Mouse (Mus musculus) liver, embryonic 13.5 days (tissue): Measurements from ENCODE around the gene Qsox2. TPM values are rescaled to one million over a fixed set of nuclear protein-coding genes. Genes with fewer than 3 reads are reported as not detected.

Experiments used
- ATAC-seq: fragments of 200-750 bp; cut with Nextera tagmentation; 2 replicates; pipeline ENCODE4 v1.8.0; 2017; ENCODE audit warnings: low read depth, mild to moderate bottlenecking, moderate number of reproducible peaks, moderate library complexity
- DNase-seq: peaks from one replicate; pipeline ENCODE4 v3.0.0; 2022
- H3K27ac ChIP-seq: fragments of 300-500 bp; sonication (generic); 2 replicates; pipeline ENCODE4 v1.5.1; 2015; ENCODE audit warnings: moderate library complexity, mild to moderate bottlenecking, inconsistent platforms
- H3K27me3 ChIP-seq: fragments of 300-500 bp; sonication (generic); 2 replicates; pipeline ENCODE4 v1.6.1; 2015; ENCODE audit warnings: mild to moderate bottlenecking, inconsistent platforms
- H3K36me3 ChIP-seq: fragments of 300-500 bp; sonication (generic); 2 replicates; pipeline ENCODE4 v1.6.1; 2015; ENCODE audit warnings: mild to moderate bottlenecking, inconsistent platforms
- H3K4me1 ChIP-seq: fragments of 300-500 bp; sonication (generic); replicated peaks from 2 replicates; pipeline ENCODE4 v1.6.1; 2015; ENCODE audit warnings: inconsistent platforms
- H3K4me2 ChIP-seq: fragments of 300-500 bp; sonication (generic); 2 replicates; pipeline ENCODE4 v1.6.1; 2015; ENCODE audit warnings: inconsistent platforms, mild to moderate bottlenecking, moderate library complexity
- H3K4me3 ChIP-seq: fragments of 300-500 bp; sonication (generic); replicated peaks from 2 replicates; pipeline ENCODE4 v1.5.1; 2015; ENCODE audit warnings: mild to moderate bottlenecking, inconsistent platforms
- H3K9ac ChIP-seq: fragments of 300-500 bp; sonication (generic); 2 replicates; pipeline ENCODE4 v1.6.1; 2015; ENCODE audit warnings: mild to moderate bottlenecking, inconsistent platforms
- H3K9me3 ChIP-seq: fragments of 300-500 bp; sonication (generic); replicated peaks from 2 replicates; pipeline ENCODE4 v1.6.1; 2016; ENCODE audit warnings: inconsistent platforms
- WGBS: fragments of 180-500 bp; shearing (Covaris S2); methylation state at CpG from one replicate; pipeline ENCODE4 v1.1.7; 2015; ENCODE audit not compliant: insufficient replicate concordance; 5-methylcytosine and 5-hydroxymethylcytosine counted together
- polyA plus RNA-seq: library from polyadenylated mRNA; unstranded; fragments of >200 nt; fragmentation: Nextera tagmentation; extraction: Ambion mirVana; gene quantifications from 2 replicates; pipeline ENCODE4 v1.2.1, GENCODE M21; 2015

Gene Qsox2
- 5.7 and 7.7 TPM in 2 replicates for polyA plus RNA-seq

- WGBS, result 1% methylated on average over 36 of the region's 36 CpGs
- Histone ChIP-seq H3K27me3 (0 out of 2 replicates have a peak, but pooled peaks cover 9% of the 10 kb centered on the region), H3K36me3 (no peaks in the 10 kb centered on the region), H3K4me2 (peak within 1 kb of the TSS; percentile 94), H3K4me3 (peak within 1 kb of the TSS; percentile 95), H3K9me3 (no peaks in the 10 kb centered on the region), H3K4me1 (peaks cover 38% of the 10 kb centered on the region), H3K27ac (peak within 1 kb of the TSS; percentile 87), H3K9ac (peak within 1 kb of the TSS; percentile 93)
- DNase-seq, result peak; percentile 88
- ATAC-seq, result peak; percentile 79
Measured at GRCm38 (mm10) chr2:26237290-26237782, at the start of gene Qsox2. Gene Qsox2 (minus strand): TSS chr2:26237525.

- no peak overlapping the region for H3K4me3 ChIP-seq
- no peaks in the 10 kb centered on the region for H3K9me3 ChIP-seq
- no peaks in the 10 kb centered on the region for H3K4me1 ChIP-seq
- no peak overlapping the region for H3K4me2 ChIP-seq
- no peaks in the 10 kb centered on the region for H3K36me3 ChIP-seq
- H3K27me3 ChIP-seq, result 0 out of 2 replicates have a peak, but pooled peaks cover 3% of the 10 kb centered on the region
- H3K27ac ChIP-seq, result no peak overlapping the region
- ATAC-seq, result no peak
- DNase-seq, result no peak
- WGBS, result 63% methylated on average over 7 of the region's 7 CpGs
- no peak overlapping the region for H3K9ac ChIP-seq
Measured at GRCm38 (mm10) chr2:26286391-26286790, 49.1 kb upstream of the Qsox2 start.

GRCm38 (mm10) chr2:26285804-26286203 is 48.5 kb upstream of the Qsox2 start:
- Histone ChIP-seq H3K4me3 (no peak overlapping the region), H3K36me3 (no peaks in the 10 kb centered on the region), H3K4me1 (no peaks in the 10 kb centered on the region), H3K27ac (no peak overlapping the region), H3K9me3 (no peaks in the 10 kb centered on the region), H3K9ac (no peak overlapping the region), H3K4me2 (no peak overlapping the region), H3K27me3 (0 out of 2 replicates have a peak, but pooled peaks cover 3% of the 10 kb centered on the region)
- 59% methylated on average over 7 of the region's 7 CpGs for WGBS
- DNase-seq (no peak), ATAC-seq (no peak)

- Histone ChIP-seq H3K27me3 (no peaks in the 10 kb centered on the region), H3K9me3 (no peaks in the 10 kb centered on the region), H3K9ac (no peak overlapping the region), H3K4me1 (no peaks in the 10 kb centered on the region), H3K4me2 (no peak overlapping the region), H3K4me3 (no peak overlapping the region), H3K36me3 (no peaks in the 10 kb centered on the region), H3K27ac (no peak overlapping the region)
- no peak for ATAC-seq
- DNase-seq, result no peak
- 61% methylated on average over 11 of the region's 11 CpGs for WGBS
Measured at GRCm38 (mm10) chr2:26280594-26280993, 43.3 kb upstream of the Qsox2 start.

- DNase-seq, result no peak
- no peak overlapping the region for H3K4me2 ChIP-seq
- no peak overlapping the region for H3K4me3 ChIP-seq
- ATAC-seq, result no peak
- no peaks in the 10 kb centered on the region for H3K27me3 ChIP-seq
- 65% methylated on average over 3 of the region's 3 CpGs for WGBS
- no peak overlapping the region for H3K27ac ChIP-seq
- no peaks in the 10 kb centered on the region for H3K9me3 ChIP-seq
- no peaks in the 10 kb centered on the region for H3K4me1 ChIP-seq
- no peak overlapping the region for H3K9ac ChIP-seq
- H3K36me3 ChIP-seq, result no peaks in the 10 kb centered on the region
Measured at GRCm38 (mm10) chr2:26279712-26280111, 42.4 kb upstream of the Qsox2 start.

- WGBS, result 16% methylated on average over 7 of the region's 7 CpGs
- Histone ChIP-seq H3K4me3 (no peak overlapping the region), H3K36me3 (no peaks in the 10 kb centered on the region), H3K9ac (no peak overlapping the region), H3K4me2 (no peak overlapping the region), H3K27me3 (no peaks in the 10 kb centered on the region), H3K4me1 (no peaks in the 10 kb centered on the region), H3K27ac (no peak overlapping the region), H3K9me3 (no peaks in the 10 kb centered on the region)
- no peak for ATAC-seq
- DNase-seq, result peak; percentile 9
Measured at GRCm38 (mm10) chr2:26273611-26274010, 36.3 kb upstream of the Qsox2 start.

- Histone ChIP-seq H3K36me3 (no peaks in the 10 kb centered on the region), H3K4me2 (no peak overlapping the region), H3K9me3 (no peaks in the 10 kb centered on the region), H3K4me3 (no peak overlapping the region), H3K9ac (no peak overlapping the region), H3K4me1 (no peaks in the 10 kb centered on the region), H3K27me3 (peaks cover 12% of the 10 kb centered on the region; the same call in 1 of the 2 replicates), H3K27ac (no peak overlapping the region)
- ATAC-seq (no peak), DNase-seq (no peak)
- 42% methylated on average over 3 of the region's 3 CpGs for WGBS
Measured at GRCm38 (mm10) chr2:26268216-26268615, 30.9 kb upstream of the Qsox2 start.

- H3K9ac ChIP-seq, result no peak overlapping the region
- 54% methylated on average over 10 of the region's 10 CpGs for WGBS
- no peaks in the 10 kb centered on the region for H3K4me1 ChIP-seq
- H3K4me2 ChIP-seq, result no peak overlapping the region
- no peaks in the 10 kb centered on the region for H3K36me3 ChIP-seq
- H3K4me3 ChIP-seq, result no peak overlapping the region
- peaks cover 12% of the 10 kb centered on the region; the same call in 1 of the 2 replicates for H3K27me3 ChIP-seq
- ATAC-seq (no peak), DNase-seq (no peak)
- H3K27ac ChIP-seq, result no peak overlapping the region
- H3K9me3 ChIP-seq, result no peaks in the 10 kb centered on the region
Measured at GRCm38 (mm10) chr2:26266066-26266742, 28.9 kb upstream of the Qsox2 start.

- Histone ChIP-seq H3K9me3 (no peaks in the 10 kb centered on the region), H3K36me3 (no peaks in the 10 kb centered on the region), H3K27me3 (peaks cover 12% of the 10 kb centered on the region; the same call in 1 of the 2 replicates), H3K4me2 (no peak overlapping the region), H3K4me3 (no peak overlapping the region), H3K27ac (no peak overlapping the region), H3K4me1 (no peaks in the 10 kb centered on the region), H3K9ac (no peak overlapping the region)
- DNase-seq, result no peak
- no peak for ATAC-seq
- 39% methylated on average over 2 of the region's 2 CpGs for WGBS
Measured at GRCm38 (mm10) chr2:26265095-26265494, 27.8 kb upstream of the Qsox2 start.

GRCm38 (mm10) chr2:26264646-26265045 is 27.3 kb upstream of the Qsox2 start:
- H3K4me3 ChIP-seq, result no peak overlapping the region
- DNase-seq, result no peak
- no peak overlapping the region for H3K27ac ChIP-seq
- ATAC-seq, result no peak
- no peaks in the 10 kb centered on the region for H3K9me3 ChIP-seq
- H3K36me3 ChIP-seq, result no peaks in the 10 kb centered on the region
- no peak overlapping the region for H3K9ac ChIP-seq
- H3K27me3 ChIP-seq, result peaks cover 12% of the 10 kb centered on the region; the same call in 1 of the 2 replicates
- H3K4me1 ChIP-seq, result no peaks in the 10 kb centered on the region
- no peak overlapping the region for H3K4me2 ChIP-seq
- 48% methylated on average over 4 of the region's 4 CpGs for WGBS

GRCm38 (mm10) chr2:26257315-26258096 is 20.2 kb upstream of the Qsox2 start:
- H3K27me3 ChIP-seq, result peaks cover 17% of the 10 kb centered on the region; the same call in 1 of the 2 replicates
- no peaks in the 10 kb centered on the region for H3K9me3 ChIP-seq
- H3K9ac ChIP-seq, result no peak overlapping the region
- H3K27ac ChIP-seq, result no peak overlapping the region
- no peak for DNase-seq
- no peak overlapping the region for H3K4me2 ChIP-seq
- no peaks in the 10 kb centered on the region for H3K4me1 ChIP-seq
- 67% methylated on average over 16 of the region's 16 CpGs for WGBS
- no peak overlapping the region for H3K4me3 ChIP-seq
- H3K36me3 ChIP-seq, result no peaks in the 10 kb centered on the region
- ATAC-seq, result no peak
